Mouse (Mus musculus) bone marrow macrophage, adult 2 months (primary cell): ENCODE measurements at regions not wholly inside any gene's neighbourhood (a gene's known extent, or its start where the extent isn't known, plus 50 kb on each side); places are given as distances from the start of the nearest gene placed in this dataset.
A peak's percentile ranks its signal among the peaks of the same experiment; 100 is the strongest.
"Not testable (repeated sequence)": the region's sequence is repeated elsewhere in the genome, so short reads cannot be mapped to it uniquely, and the experiment has no call there.

Experiments
- H3K27ac ChIP-seq: 2 replicates; pipeline ENCODE4 v1.5.1; 2012; ENCODE audit warnings: low read depth, low read length; ENCODE audit not compliant: insufficient read depth
- H3K4me1 ChIP-seq: 2 replicates; pipeline ENCODE4 v1.6.1; 2012; ENCODE audit warnings: low read length; ENCODE audit not compliant: control insufficient read depth, insufficient read depth
- H3K4me3 ChIP-seq: 2 replicates; pipeline ENCODE4 v1.5.1; 2012; ENCODE audit warnings: mild to moderate bottlenecking, low read length, moderate library complexity; ENCODE audit not compliant: insufficient read depth
- CTCF ChIP-seq: IDR thresholded peaks from 2 replicates; pipeline ENCODE4 v1.5.1; 2012; ENCODE audit warnings: low read depth, mild to moderate bottlenecking, low read length, moderate library complexity
- POLR2A ChIP-seq: IDR thresholded peaks from 2 replicates; pipeline ENCODE4 v1.6.1; 2012; ENCODE audit warnings: mild to moderate bottlenecking, low read depth, low read length, borderline replicate concordance

DNA sequence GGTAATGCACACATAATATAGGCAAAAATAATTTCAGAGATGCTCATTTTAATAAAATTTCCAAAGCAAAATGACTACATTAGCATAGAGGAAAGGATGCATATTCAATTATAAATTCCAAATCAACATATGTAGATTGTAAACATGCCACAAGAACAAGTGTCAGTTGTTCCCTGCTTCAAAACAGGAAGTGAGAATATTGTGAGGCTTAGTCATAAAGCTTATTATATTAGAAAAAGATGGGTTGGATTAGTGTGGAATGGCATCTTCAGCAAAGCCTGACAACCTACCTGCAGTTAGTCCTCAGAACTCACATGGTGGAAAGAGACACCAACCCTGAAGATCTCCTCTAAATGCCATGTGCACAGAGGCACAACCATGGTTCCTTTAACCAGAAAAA, 92.1 kb downstream of the Susd5 start:
- H3K4me1 ChIP-seq, H3K4me3 ChIP-seq: not testable (repeated sequence)
- H3K27ac ChIP-seq: peak overlapping the region; percentile 89

DNA sequence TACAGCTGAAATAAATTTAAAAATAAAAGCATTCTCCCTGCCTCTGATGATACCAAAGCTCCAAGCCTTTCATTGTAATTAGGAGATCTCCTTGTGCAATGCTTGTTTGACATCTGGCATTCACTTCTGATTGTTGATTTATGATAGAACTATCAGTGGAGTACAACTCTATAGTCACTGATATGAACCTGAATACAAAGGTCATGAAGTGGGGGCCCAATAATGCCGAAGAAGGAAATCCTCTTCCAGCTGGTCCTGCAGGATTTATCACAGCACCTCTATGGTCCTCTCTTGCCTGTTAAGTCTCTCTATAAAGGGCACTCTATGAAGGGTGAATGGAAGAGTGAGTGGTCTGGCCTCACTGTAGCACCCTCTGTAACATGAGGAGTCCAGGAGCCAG, 132.4 kb downstream of the Susd5 start:
- not testable (repeated sequence) for H3K4me3 ChIP-seq, H3K27ac ChIP-seq, H3K4me1 ChIP-seq

DNA sequence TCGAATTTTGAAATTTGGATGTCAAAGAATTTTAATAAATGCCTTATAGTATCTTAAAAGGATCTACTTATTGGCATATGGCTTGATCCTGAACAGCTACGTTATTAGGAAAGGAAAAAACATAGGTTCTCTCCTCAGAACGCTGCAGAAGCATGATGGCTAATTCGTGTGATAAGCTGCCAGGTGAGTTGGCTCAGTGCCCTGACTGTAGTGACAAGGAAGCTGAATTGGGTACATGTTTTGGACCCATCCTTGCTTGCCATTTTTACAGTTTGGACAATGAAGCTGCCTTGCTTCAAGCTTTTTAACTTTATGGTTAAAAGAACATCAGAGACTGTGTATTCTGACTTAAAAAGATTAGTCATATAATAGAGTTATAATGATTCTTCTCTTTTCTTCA, 128.9 kb upstream of the Bcl2a1c start:
- no peak overlapping the region for H3K27ac ChIP-seq
- no peaks in the 10 kb centered on the region for H3K4me1 ChIP-seq
- TF ChIP-seq CTCF (no peak), POLR2A (no peak)
- H3K4me3 ChIP-seq: no peak overlapping the region

DNA sequence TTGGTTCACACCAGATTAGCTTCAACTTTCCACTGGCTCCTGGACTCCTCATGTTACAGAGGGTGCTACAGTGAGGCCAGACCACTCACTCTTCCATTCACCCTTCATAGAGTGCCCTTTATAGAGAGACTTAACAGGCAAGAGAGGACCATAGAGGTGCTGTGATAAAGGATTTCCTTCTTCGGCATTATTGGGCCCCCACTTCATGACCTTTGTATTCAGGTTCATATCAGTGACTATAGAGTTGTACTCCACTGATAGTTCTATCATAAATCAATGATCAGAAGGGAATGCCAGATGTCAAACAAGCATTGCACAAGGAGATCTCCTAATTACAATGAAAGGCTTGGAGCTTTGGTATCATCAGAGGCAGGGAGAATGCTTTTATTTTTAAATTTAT, 89.4 kb upstream of the Bcl2a1c start:
- not testable (repeated sequence) for H3K27ac ChIP-seq, H3K4me3 ChIP-seq, H3K4me1 ChIP-seq

DNA sequence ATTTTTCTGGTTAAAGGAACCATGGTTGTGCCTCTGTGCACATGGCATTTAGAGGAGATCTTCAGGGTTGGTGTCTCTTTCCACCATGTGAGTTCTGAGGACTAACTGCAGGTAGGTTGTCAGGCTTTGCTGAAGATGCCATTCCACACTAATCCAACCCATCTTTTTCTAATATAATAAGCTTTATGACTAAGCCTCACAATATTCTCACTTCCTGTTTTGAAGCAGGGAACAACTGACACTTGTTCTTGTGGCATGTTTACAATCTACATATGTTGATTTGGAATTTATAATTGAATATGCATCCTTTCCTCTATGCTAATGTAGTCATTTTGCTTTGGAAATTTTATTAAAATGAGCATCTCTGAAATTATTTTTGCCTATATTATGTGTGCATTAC, 50.3 kb upstream of the Bcl2a1c start:
- not testable (repeated sequence) for H3K4me1 ChIP-seq, H3K4me3 ChIP-seq
- H3K27ac ChIP-seq: peak overlapping the region; percentile 75
